Mouse (Mus musculus): ENCODE data around the gene Tmem39b. TPM values are rescaled to one million over a fixed set of nuclear protein-coding genes. Genes with fewer than 3 reads are reported as not detected.
"Not testable (repeated sequence)": the region's sequence is repeated elsewhere in the genome, so short reads cannot be mapped to it uniquely, and the experiment has no call there.

The Tmem39b gene
- 10.7 and 12.8 TPM in 2 replicates for polyA plus RNA-seq (2012; ENCODE audit: insufficient read depth, insufficient read length, missing spikeins)

DNA sequence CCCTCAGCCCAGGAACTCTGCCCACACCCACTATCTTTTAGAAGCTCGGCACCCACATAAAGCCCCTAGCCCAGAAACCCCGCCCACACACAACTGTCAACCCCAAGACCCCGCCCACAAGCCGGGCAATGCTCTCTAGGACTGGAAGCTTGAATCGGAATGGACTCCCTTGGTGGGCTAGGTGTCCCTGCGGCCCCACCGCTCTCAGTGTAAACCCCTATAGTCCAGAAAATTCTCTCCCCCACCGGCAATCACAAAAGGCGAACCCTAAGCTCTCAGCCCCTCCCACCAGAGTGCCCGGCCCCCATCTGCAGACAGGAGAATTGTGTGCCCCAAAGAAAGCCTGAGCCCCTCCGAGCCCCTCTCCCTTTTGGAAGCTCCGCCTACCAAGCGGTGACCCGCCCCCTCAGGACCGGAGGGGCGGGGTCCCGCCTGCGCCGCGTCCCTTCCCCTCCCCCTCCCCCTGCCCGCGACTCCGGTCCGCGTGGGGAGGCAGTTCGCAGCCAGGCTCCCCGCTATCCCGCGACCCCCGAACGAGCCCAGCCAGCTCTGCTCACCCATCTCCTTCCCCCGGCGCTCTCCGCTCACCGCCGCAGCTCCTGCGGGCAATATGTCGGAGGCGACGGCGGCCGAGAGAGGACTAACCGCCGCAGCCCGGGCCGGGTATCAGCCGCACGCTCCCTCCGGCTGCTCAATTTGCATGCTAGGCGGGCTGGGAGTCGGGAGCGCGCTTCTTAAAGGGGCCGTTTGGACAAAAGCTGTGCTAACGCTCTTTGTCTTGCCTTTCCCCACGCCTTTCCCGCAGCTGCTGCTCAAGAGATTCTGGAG lies at the start of gene Tmem39b:
Gene Tmem39b (minus strand): TSS at position 681 of the 828 bp plus-strand sequence.
- H3K4me1 ChIP-seq (ENCODE audit: control insufficient read depth, insufficient read depth, low read length), result peaks cover 14% of the 10 kb centered on the region
- H3K4me3 ChIP-seq (ENCODE audit: insufficient read depth, low read length), result peak within 1 kb of the TSS; percentile 79
- TF ChIP-seq CTCF (IDR thresholded peaks at IDR 0.05; ENCODE audit: low read depth, low read length) (no peak), POLR2A (IDR thresholded peaks at IDR 0.05; ENCODE audit: borderline replicate concordance, low read depth, low read length) (no peak)
- peak within 1 kb of the TSS; percentile 56 for H3K27ac ChIP-seq (ENCODE audit: insufficient read depth, low read depth, low read length)

DNA sequence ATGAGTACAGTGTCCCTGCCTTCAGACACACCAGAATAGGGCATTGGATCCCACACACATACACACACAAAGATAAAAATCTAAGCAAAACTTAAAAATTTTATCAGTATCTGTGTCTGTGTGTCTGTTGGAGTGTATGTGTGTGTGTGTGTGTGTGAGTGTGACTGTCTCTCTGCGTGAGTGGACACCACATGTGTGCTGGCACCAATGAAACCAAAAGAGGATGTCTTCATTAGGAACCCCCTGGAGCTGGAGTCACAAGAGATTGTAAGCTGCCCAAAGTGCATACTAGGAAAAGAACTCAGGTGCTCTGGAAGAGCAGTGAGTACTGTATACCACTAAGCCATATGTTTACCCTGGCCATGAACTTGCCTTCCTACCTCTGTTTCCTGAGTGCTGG lies 49.5 kb upstream of the Tmem39b start:
- Histone ChIP-seq H3K4me1 (ENCODE audit: control insufficient read depth, insufficient read depth, low read length) (peaks cover 20% of the 10 kb centered on the region), H3K27ac (ENCODE audit: insufficient read depth, low read depth, low read length) (no peak overlapping the region), H3K4me3 (ENCODE audit: insufficient read depth, low read length) (no peak overlapping the region)
- TF ChIP-seq POLR2A (IDR thresholded peaks at IDR 0.05; ENCODE audit: borderline replicate concordance, low read depth, low read length), result no peak

DNA sequence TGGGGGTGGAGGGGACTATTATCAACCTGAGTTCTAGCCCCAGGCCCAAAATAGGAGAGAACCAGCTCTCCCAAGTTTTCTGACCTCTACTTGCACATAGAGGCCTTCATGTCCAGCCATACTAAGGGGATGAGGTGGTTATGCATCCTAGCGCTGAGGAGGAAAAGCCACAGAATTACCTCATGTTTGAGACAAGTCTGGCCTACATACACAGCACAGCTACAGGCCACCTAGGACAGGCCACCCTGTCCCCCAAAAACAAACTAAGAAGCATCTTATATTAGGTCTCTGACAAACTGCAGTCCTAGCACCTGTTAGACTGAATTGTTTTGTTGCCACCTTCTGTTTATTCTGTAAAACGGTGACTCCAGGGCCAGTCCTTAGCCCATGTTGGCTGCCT lies 46.9 kb upstream of the Tmem39b start:
- Histone ChIP-seq H3K4me1 (ENCODE audit: control insufficient read depth, insufficient read depth, low read length) (peaks cover 24% of the 10 kb centered on the region), H3K27ac (ENCODE audit: insufficient read depth, low read depth, low read length) (peak overlapping the region; percentile 96), H3K4me3 (ENCODE audit: insufficient read depth, low read length) (peak overlapping the region; percentile 73)
- TF ChIP-seq POLR2A (IDR thresholded peaks at IDR 0.05; ENCODE audit: borderline replicate concordance, low read depth, low read length) (no peak), CTCF (IDR thresholded peaks at IDR 0.05; ENCODE audit: low read depth, low read length) (no peak)

DNA sequence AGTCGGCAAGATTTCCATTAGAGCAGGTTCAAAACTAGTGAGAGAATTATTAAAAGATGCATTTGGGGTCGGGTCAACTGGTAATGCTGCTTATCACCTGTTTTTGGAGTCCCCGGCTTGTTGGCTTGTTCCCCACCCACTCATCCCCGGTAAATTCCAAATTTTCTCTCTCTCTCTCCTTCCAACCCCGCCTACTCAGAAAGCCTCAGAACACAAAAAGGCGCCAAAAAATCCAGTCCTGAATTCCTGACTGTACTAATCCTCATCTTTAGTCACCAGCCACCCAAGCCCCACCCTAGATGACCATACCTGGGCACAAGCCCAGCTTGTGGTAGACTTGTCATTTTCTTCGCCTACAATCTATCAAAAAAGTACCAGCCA lies 46.4 kb upstream of the Tmem39b start:
- H3K4me3 ChIP-seq (ENCODE audit: insufficient read depth, low read length), result peak overlapping the region; percentile 73
- H3K27ac ChIP-seq (ENCODE audit: insufficient read depth, low read depth, low read length), result peak overlapping the region; percentile 96
- H3K4me1 ChIP-seq (ENCODE audit: control insufficient read depth, insufficient read depth, low read length), result peaks cover 24% of the 10 kb centered on the region
- TF ChIP-seq POLR2A (IDR thresholded peaks at IDR 0.05; ENCODE audit: borderline replicate concordance, low read depth, low read length), result no peak
- TF ChIP-seq CTCF (IDR thresholded peaks at IDR 0.05; ENCODE audit: low read depth, low read length), result no peak

DNA sequence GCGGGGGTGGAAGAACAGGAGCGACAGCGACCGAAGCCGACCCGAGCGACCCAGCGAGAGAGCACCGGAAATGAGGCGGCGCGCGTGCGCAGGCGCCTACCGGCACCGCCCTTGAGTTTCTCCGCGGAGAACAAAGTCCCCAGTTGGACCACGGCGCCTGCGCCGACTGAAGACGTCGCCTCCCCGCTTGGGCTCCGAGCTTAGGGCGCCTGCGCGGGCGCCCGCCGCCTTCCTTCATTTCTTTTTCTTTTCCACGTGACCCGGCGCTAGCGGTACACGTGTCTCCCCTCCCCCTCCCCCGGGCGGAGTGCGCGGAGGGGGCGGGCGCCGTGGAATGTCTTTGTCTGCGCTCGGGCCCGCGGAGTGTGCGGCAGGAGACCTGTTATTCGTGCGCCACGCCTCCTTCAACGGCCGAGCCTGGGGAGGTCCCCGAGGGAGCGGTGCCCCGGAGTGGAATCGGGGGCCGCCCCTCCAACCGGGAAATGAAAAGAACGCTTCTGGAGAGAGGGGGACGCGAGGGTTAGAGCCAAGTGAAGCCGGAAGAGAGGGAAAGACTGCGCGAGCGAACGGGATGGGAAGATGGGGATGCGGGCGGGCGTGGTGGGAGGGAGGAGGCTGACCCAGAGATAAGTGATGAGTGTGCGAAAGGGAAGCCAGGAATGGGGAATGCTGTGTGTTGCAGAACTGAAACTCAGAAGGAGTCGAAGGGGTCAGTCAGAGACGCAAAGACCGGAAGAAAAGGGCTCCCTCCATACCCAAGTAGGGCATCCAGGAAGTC lies 45.8 kb upstream of the Tmem39b start, which contains the start of gene Khdrbs1:
Gene Khdrbs1 (minus strand): TSS at position 72 of the 778 bp plus-strand sequence.
- H3K4me1 ChIP-seq (ENCODE audit: control insufficient read depth, insufficient read depth, low read length), result peaks cover 24% of the 10 kb centered on the region
- TF ChIP-seq CTCF (IDR thresholded peaks at IDR 0.05; ENCODE audit: low read depth, low read length) (no peak), POLR2A (IDR thresholded peaks at IDR 0.05; ENCODE audit: borderline replicate concordance, low read depth, low read length) (no peak)
- peak within 1 kb of the TSS; percentile 87 for H3K4me3 ChIP-seq (ENCODE audit: insufficient read depth, low read length)
- H3K27ac ChIP-seq (ENCODE audit: insufficient read depth, low read depth, low read length), result peak within 1 kb of the TSS; percentile 96

DNA sequence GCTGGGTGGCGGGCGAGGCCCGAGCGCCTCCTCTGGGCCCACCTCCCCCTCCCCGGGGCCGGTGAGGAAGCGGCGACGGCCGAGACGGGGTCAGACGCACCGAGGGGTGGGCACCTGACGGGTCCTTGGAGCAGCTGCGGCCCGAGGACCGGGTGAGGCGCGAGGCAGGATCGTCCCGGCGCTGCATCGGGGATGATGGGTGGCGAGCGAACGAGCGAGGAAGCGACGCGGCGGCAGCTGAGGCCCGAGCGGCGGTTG lies 45.3 kb upstream of the Tmem39b start:
- Histone ChIP-seq H3K4me3 (ENCODE audit: insufficient read depth, low read length) (peak overlapping the region; percentile 87), H3K4me1 (ENCODE audit: control insufficient read depth, insufficient read depth, low read length) (peaks cover 29% of the 10 kb centered on the region), H3K27ac (ENCODE audit: insufficient read depth, low read depth, low read length) (peak overlapping the region; percentile 93)
- no peak for TF ChIP-seq CTCF (IDR thresholded peaks at IDR 0.05; ENCODE audit: low read depth, low read length)
- no peak for TF ChIP-seq POLR2A (IDR thresholded peaks at IDR 0.05; ENCODE audit: borderline replicate concordance, low read depth, low read length)

DNA sequence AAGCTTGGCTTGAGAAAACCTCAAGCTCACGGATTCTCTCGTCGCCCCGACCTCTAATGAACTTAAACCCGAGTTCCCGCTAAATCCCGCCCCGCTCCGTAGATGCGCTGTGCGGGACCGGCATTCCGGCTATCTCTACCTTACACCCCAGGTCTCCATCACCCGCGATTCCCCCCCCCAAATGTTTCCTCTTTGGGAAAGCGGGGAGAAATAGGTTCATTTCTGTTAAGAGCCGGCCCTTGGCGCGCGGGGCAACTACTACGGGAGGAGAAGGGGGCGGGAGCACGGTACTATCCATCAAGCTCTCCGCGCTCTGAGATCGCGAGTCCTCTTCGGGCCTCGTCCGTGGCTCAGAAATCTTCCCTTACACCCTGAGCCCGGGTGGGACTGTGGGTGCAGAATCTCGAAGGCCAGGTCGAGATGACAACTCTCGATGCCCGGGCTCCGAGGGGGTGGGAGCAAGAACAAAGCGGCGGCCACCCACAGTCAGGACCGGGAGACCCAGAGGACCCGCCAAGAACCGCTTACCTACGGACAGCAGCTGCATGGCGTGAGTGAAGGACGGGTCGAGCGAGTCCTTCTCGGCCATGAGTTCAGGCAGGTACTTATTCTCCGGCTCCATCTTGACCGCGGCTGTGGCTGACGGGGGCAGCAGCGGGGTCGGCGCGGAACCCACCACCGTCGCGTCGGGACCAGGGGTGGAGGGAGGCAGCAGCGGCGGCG lies 44.8 kb upstream of the Tmem39b start:
- peaks cover 29% of the 10 kb centered on the region for H3K4me1 ChIP-seq (ENCODE audit: control insufficient read depth, insufficient read depth, low read length)
- TF ChIP-seq CTCF (IDR thresholded peaks at IDR 0.05; ENCODE audit: low read depth, low read length), result no peak
- no peak for TF ChIP-seq POLR2A (IDR thresholded peaks at IDR 0.05; ENCODE audit: borderline replicate concordance, low read depth, low read length)
- H3K4me3 ChIP-seq (ENCODE audit: insufficient read depth, low read length), result peak overlapping the region; percentile 87
- H3K27ac ChIP-seq (ENCODE audit: insufficient read depth, low read depth, low read length), result peak overlapping the region; percentile 93

DNA sequence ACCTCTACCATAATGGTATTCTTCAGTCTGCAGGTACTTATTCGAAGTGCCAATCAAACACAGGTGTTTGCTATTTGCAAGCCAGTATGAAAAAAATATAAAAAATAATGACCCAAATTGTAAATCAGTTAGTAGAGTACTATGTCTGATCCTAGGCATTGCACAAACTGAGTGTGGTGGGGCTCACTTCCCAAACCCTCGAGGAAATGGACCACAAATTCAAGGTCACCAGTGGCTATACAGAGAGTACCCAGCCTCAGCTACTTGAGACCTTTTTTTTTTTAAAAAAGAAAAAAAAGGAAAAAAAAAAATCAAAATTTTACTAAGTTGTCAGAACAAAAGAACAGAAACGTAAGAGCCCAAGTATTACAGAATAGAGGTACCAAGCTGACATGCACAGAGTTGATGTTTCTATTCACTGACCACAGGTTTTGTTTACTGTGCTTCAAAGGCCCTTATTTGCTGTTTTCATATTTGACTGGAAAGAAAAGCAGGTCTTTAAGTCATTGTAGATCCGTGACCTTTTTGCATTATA lies 42.5 kb upstream of the Tmem39b start:
- H3K4me3 ChIP-seq (ENCODE audit: insufficient read depth, low read length), result no peak overlapping the region
- TF ChIP-seq POLR2A (IDR thresholded peaks at IDR 0.05; ENCODE audit: borderline replicate concordance, low read depth, low read length) (no peak), CTCF (IDR thresholded peaks at IDR 0.05; ENCODE audit: low read depth, low read length) (no peak)
- peaks cover 27% of the 10 kb centered on the region for H3K4me1 ChIP-seq (ENCODE audit: control insufficient read depth, insufficient read depth, low read length)
- no peak overlapping the region for H3K27ac ChIP-seq (ENCODE audit: insufficient read depth, low read depth, low read length)

DNA sequence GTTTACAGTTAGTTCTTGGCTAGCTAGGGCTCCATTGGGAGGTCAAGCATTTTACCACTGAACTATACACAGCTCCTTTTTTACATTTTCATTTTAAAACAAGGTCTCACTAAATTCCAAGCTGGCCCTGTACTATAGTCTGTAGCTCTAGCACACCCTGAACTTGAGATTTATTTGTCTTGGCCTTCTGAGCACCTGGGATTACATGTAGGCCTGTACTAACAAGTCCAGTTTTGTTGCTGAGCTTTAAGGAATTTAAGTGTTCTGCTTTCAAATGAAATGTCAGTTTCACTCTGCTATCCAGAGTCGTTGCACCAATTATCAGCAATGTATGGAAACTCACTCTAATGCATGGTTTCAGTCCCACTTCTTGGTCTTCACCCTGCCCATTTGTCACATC lies 39.5 kb upstream of the Tmem39b start:
- Histone ChIP-seq H3K27ac (ENCODE audit: insufficient read depth, low read depth, low read length) (no peak overlapping the region), H3K4me1 (ENCODE audit: control insufficient read depth, insufficient read depth, low read length) (peaks cover 33% of the 10 kb centered on the region), H3K4me3 (ENCODE audit: insufficient read depth, low read length) (no peak overlapping the region)
- TF ChIP-seq CTCF (IDR thresholded peaks at IDR 0.05; ENCODE audit: low read depth, low read length), result no peak
- no peak for TF ChIP-seq POLR2A (IDR thresholded peaks at IDR 0.05; ENCODE audit: borderline replicate concordance, low read depth, low read length)

DNA sequence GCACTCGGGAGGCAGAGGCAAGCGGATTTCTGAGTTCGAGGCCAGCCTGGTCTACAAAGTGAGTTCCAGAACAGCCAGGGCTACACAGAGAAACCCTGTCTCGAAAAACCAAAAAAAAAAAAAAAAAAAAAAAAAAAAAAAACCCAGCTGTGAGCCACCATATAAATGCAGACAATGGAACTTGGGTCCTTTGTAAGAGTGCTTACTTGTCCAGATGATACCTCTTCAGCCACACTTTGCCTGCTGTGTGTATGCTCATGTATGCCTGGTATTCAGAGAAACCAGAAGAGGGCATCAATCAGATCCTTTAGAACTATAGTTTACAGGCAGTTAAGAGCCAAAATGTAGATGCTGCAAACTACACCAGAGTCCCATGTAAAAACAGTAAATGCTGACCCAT lies 38.8 kb upstream of the Tmem39b start:
- not testable (repeated sequence) for H3K27ac ChIP-seq (ENCODE audit: insufficient read depth, low read depth, low read length); H3K4me3 ChIP-seq (ENCODE audit: insufficient read depth, low read length)
- peaks cover 33% of the 10 kb centered on the region for H3K4me1 ChIP-seq (ENCODE audit: control insufficient read depth, insufficient read depth, low read length)
